ENCODE assay signal across 21 mouse cellular contexts in the genomic region with DNA sequence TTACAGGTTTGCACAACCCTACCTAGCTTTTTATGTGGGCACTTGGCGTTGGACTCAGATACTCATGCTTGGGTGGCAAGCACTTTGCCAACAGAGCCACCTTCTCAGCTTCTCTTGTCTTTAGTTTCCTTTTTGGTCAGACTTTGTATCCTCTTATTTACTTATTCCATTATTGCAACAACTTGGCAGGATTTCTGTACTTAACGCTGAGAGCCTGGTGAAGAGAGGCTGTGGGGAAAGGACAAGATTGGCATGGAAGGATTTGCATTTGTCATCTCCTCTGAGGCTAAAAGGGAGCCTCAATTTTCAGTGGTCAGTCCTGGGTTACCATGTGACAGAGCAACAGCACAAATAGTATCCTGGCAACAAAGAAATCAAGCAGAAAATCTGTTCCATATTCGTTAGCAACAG. TPM values are rescaled to one million over a fixed set of nuclear protein-coding genes. Genes with fewer than 3 reads are reported as not detected.
DNase-seq lines count a peak whose midpoint lies in the region; ATAC-seq and TF ChIP-seq lines count a peak whose summit lies in the region.
"Had no signal": no experiment of that assay in that cellular context is flagged by ENCODE, and none has a peak within 500 bp of the region (broad histone marks: within the 10 kb centered on the region; RNA-seq: fewer than 3 reads in every experiment).

No protein-coding gene starts in this region.

- H3K27me3 ChIP-seq in Patski: no peaks in the 10 kb centered on the region
- no peaks in the 10 kb centered on the region for H3K27me3 ChIP-seq in limb, embryonic 10.5 days (ENCODE audit: low read depth, poor library complexity, severe bottlenecking)
- H3K27me3 ChIP-seq: heart, embryonic 15.5 days; neural tube, embryonic 13.5 days had no signal

- peak; percentile 39 for ATAC-seq in Patski
- ATAC-seq: activated CD4-positive, CD25-positive, alpha-beta regulatory T cell, adult 4 months; forebrain, embryonic 14.5 days had no signal

- no peaks in the 10 kb centered on the region for H3K4me1 ChIP-seq in lung, adult 2 months (ENCODE audit: control insufficient read depth, insufficient read depth, low read length)
- H3K4me1 ChIP-seq in limb, embryonic 10.5 days: no peaks in the 10 kb centered on the region
- H3K4me1 ChIP-seq: heart, embryonic 15.5 days; neural tube, embryonic 13.5 days had no signal

- WGBS in lung, adult 2 months: 43% methylated on average over 3 of the region's 3 CpGs
- 90% methylated on average over 3 of the region's 3 CpGs for WGBS in limb, embryonic 10.5 days

- DNase-seq in Muller cell, postnatal 12 days (ENCODE audit: inconsistent ontology term): peak; percentile 62
- DNase-seq in Patski (ENCODE audit: low read depth, low spot score): peak; percentile 4
- peak; percentile 46 for DNase-seq in lung, adult 2 months
- DNase-seq in lung, postnatal 4 days: peak; percentile 36 to 69
- DNase-seq in limb, embryonic 10.5 days (ENCODE audit: low spot score): no peak
- DNase-seq in layer of hippocampus, postnatal 25 days (ENCODE audit: extremely low spot score in 1 of 2, low spot score in 1 of 2): no peak
- no peak for DNase-seq in adrenal gland, postnatal 10 days
- DNase-seq: cerebellum, adult 9-10 months; gastrocnemius, postnatal 10 days; heart, adult 2 months; kidney, postnatal 4 days; midbrain, embryonic 14.5 days; thymus, adult 18-20 months; thymus, postnatal 4 days had no signal

- CTCF ChIA-PET in Patski (lab: Charles Lee): no interaction called here

- POLR2A ChIA-PET in Patski (lab: Charles Lee): no interaction called here

- no peak overlapping the region for H3K27ac ChIP-seq in limb, embryonic 10.5 days
- H3K27ac ChIP-seq: heart, adult 2 months; heart, embryonic 15.5 days; neural tube, embryonic 13.5 days had no signal

- in situ Hi-C loops in Patski (cut with MboI; ENCODE audit: low pct_unique_long_range_greater_than_20kb): no loop called here

- no peak overlapping the region for H3K4me3 ChIP-seq in lung, adult 2 months (replicated peaks; ENCODE audit: extremely low read depth, low read depth, low read length)
- H3K4me3 ChIP-seq in limb, embryonic 10.5 days: no peak overlapping the region
- H3K4me3 ChIP-seq: heart, adult 2 months; heart, embryonic 15.5 days; neural tube, embryonic 13.5 days had no signal

- H3K9me3 ChIP-seq in limb, embryonic 10.5 days (replicated peaks): no peaks in the 10 kb centered on the region
- H3K9me3 ChIP-seq: heart, embryonic 15.5 days; neural tube, embryonic 13.5 days had no signal

- no peak for TF ChIP-seq CTCF in Patski (IDR thresholded peaks at IDR 0.05)
- no peak for TF ChIP-seq CTCF in lung, adult 2 months (IDR thresholded peaks at IDR 0.05; ENCODE audit: insufficient read depth, low read length)

- no peak for TF ChIP-seq POLR2A in lung, adult 2 months (IDR thresholded peaks at IDR 0.05; ENCODE audit: borderline replicate concordance, extremely low read depth, low read depth, low read length)

- H3K36me3 ChIP-seq in limb, embryonic 10.5 days: no peaks in the 10 kb centered on the region
- H3K36me3 ChIP-seq: heart, embryonic 15.5 days; neural tube, embryonic 13.5 days had no signal

RNA-seq across cellular contexts. Expression of a gene that starts 27.9 kb away (rescaled TPM):
- 0.06 TPM for polyA plus RNA-seq in Patski (2021)
- polyA plus RNA-seq in lung, adult 2 months (2012; rRNA removed): 304 and 343 TPM in 2 replicates
- polyA plus RNA-seq in limb, embryonic 10.5 days (2016; fragmentation: Nextera tagmentation; extraction: Ambion mirVana): not detected in 2 replicates
- 1 to 10 TPM in 1 of 2 experiments, under 1 TPM in 1; 0.80 to 1.2 TPM for total RNA-seq in layer of hippocampus, postnatal 25 days (2021)
- 10 to 100 TPM; 12.3 to 13.9 TPM for total RNA-seq in adrenal gland, postnatal 10 days (2021)
- polyA plus RNA-seq: embryonic facial prominence, embryonic 11.5 days; forebrain, embryonic 14.5 days; hindbrain, embryonic 11.5 days; kidney, embryonic 14.5 days; midbrain, embryonic 14.5 days had no signal

RNA-seq across cellular contexts. Expression of a gene that starts 38.5 kb away (rescaled TPM):
- 0.09 TPM for polyA plus RNA-seq in Patski (2021)
- polyA plus RNA-seq in lung, adult 2 months (2012; rRNA removed): 3,937 and 4,776 TPM in 2 replicates
- polyA plus RNA-seq in limb, embryonic 10.5 days (2016; fragmentation: Nextera tagmentation; extraction: Ambion mirVana): 6.8 and 8.7 TPM in 2 replicates
- 10 to 100 TPM; 11.9 to 13.3 TPM for total RNA-seq in layer of hippocampus, postnatal 25 days (2021)
- 100 to 1,000 TPM; 106 to 122 TPM for total RNA-seq in adrenal gland, postnatal 10 days (2021)

RNA-seq across cellular contexts. Expression of a gene that starts 59.2 kb away (rescaled TPM):
- polyA plus RNA-seq in Patski (2021): 75.0 TPM
- polyA plus RNA-seq in lung, adult 2 months (2012; rRNA removed): 51.7 and 57.9 TPM in 2 replicates
- 230 and 235 TPM in 2 replicates for polyA plus RNA-seq in limb, embryonic 10.5 days (2016; fragmentation: Nextera tagmentation; extraction: Ambion mirVana)
- total RNA-seq in layer of hippocampus, postnatal 25 days (2021): 100 to 1,000 TPM; 103 to 115 TPM
- total RNA-seq in adrenal gland, postnatal 10 days (2021): 10 to 100 TPM; 69.7 to 81.3 TPM

Comparison
In these comparisons a context has a peak if more than half of its experiments do, and no peak if none do; other contexts are left out.
1. DNase-seq: peak in Muller cell, postnatal 12 days (single experiment), Patski (single experiment), lung, adult 2 months (single experiment) and lung, postnatal 4 days (2 of 2); none in limb, embryonic 10.5 days (single experiment), layer of hippocampus, postnatal 25 days (0 of 2) and adrenal gland, postnatal 10 days (single experiment).
2. RNA of a gene that starts 27.9 kb away (polyA plus RNA-seq): 304 to 343 TPM in lung, adult 2 months; not detected in limb, embryonic 10.5 days and 0.06 TPM in Patski (single experiment); every median in the first group is over 100 times any median in the second.
3. RNA of a gene that starts 38.5 kb away (polyA plus RNA-seq): 3,937 to 4,776 TPM in lung, adult 2 months; 6.8 to 8.7 TPM in limb, embryonic 10.5 days and 0.09 TPM in Patski (single experiment); every median in the first group is over 100 times any median in the second.